Comparison of ENCODE assay signal across 10 mouse cellular contexts in genomic region chr5:113208048-113208447, GRCm38 (mm10). TPM values are rescaled to one million over a fixed set of nuclear protein-coding genes. Genes with fewer than 3 reads are reported as not detected.
A peak's percentile ranks its signal among the peaks of the same experiment; 100 is the strongest.
DNase-seq lines count a peak whose midpoint lies in the region; ATAC-seq and TF ChIP-seq lines count a peak whose summit lies in the region.
"Had no signal": no experiment of that assay in that cellular context is flagged by ENCODE, and none has a peak within 500 bp of the region (broad histone marks: within the 10 kb centered on the region; RNA-seq: fewer than 3 reads in every experiment).

No protein-coding gene starts in this region.

- H3K27ac ChIP-seq in forebrain, embryonic 14.5 days (ENCODE audit: low read depth, low read length) = peak overlapping the region; percentile 72
- H3K27ac ChIP-seq in forebrain, postnatal 0 days (ENCODE audit: low read depth, low read length) = no peak overlapping the region
- peak overlapping the region; percentile 96 for H3K27ac ChIP-seq in brown adipose tissue, adult 24 weeks (replicated peaks; ENCODE audit: low read depth, low read length)

- 92% methylated on average over 4 of the region's 4 CpGs for WGBS in forebrain, embryonic 14.5 days
- 62% methylated on average over 4 of the region's 4 CpGs for WGBS in forebrain, postnatal 0 days

- intact Hi-C loops in heart, postnatal 36 days (cut with DNase I) = loop anchor here (2.0 kb wide), 1 partner anchor 27 kb away; no protein-coding TSS in a partner anchor

- 0 out of 2 replicates have a peak, but pooled peaks cover 11% of the 10 kb centered on the region for H3K4me1 ChIP-seq in forebrain, embryonic 14.5 days (ENCODE audit: control insufficient read depth, insufficient read depth, low read length)
- H3K4me1 ChIP-seq in forebrain, postnatal 0 days (ENCODE audit: insufficient read depth) = peaks cover 7% of the 10 kb centered on the region; the same call in 1 of the 2 replicates
- H3K4me1 ChIP-seq in brown adipose tissue, adult 24 weeks (ENCODE audit: control insufficient read depth, insufficient read depth, insufficient read length, low read length) = peaks cover 55% of the 10 kb centered on the region

- H3K27me3 ChIP-seq in forebrain, embryonic 14.5 days (replicated peaks; ENCODE audit: control insufficient read depth, insufficient read depth, low read length) = no peaks in the 10 kb centered on the region
- H3K27me3 ChIP-seq in forebrain, postnatal 0 days (ENCODE audit: insufficient read depth, low read length) = no peaks in the 10 kb centered on the region

- H3K9me3 ChIP-seq in forebrain, embryonic 14.5 days (replicated peaks; ENCODE audit: control insufficient read depth, low read length) = no peaks in the 10 kb centered on the region
- no peaks in the 10 kb centered on the region for H3K9me3 ChIP-seq in forebrain, postnatal 0 days (ENCODE audit: low read length)

- H3K4me3 ChIP-seq in forebrain, embryonic 14.5 days (ENCODE audit: low read depth, low read length) = no peak overlapping the region
- H3K4me3 ChIP-seq in forebrain, postnatal 0 days (ENCODE audit: low read depth, low read length) = no peak overlapping the region
- no peak overlapping the region for H3K4me3 ChIP-seq in brown adipose tissue, adult 24 weeks (ENCODE audit: insufficient read depth, low read depth, low read length)

- TF ChIP-seq CTCF in forebrain, postnatal 0 days (IDR thresholded peaks at IDR 0.05; ENCODE audit: low read depth) = no peak

- H3K9ac ChIP-seq in forebrain, embryonic 14.5 days (ENCODE audit: low read length) = no peak overlapping the region
- H3K9ac ChIP-seq in forebrain, postnatal 0 days = no peak overlapping the region

- no peak for DNase-seq in forebrain, embryonic 14.5 days (ENCODE audit: low spot score)
- DNase-seq in forebrain, postnatal 0 days = no peak
- DNase-seq in heart, postnatal 36 days = peak; percentile 79 to 80
- peak; percentile 63 for DNase-seq in lung, postnatal 10 days
- no peak for DNase-seq in T-cell, adult 2 months (ENCODE audit: low spot score)
- DNase-seq in urinary bladder, postnatal 4 days (ENCODE audit: low spot score in 2 of 2) = no peak

- no peaks in the 10 kb centered on the region for H3K36me3 ChIP-seq in forebrain, embryonic 14.5 days (ENCODE audit: control insufficient read depth, insufficient read depth, low read length)
- H3K36me3 ChIP-seq in forebrain, postnatal 0 days (ENCODE audit: insufficient read depth) = no peaks in the 10 kb centered on the region

- no peak overlapping the region for H3K4me2 ChIP-seq in forebrain, embryonic 14.5 days (ENCODE audit: low read length)
- H3K4me2 ChIP-seq in forebrain, postnatal 0 days (ENCODE audit: low read depth) = no peak overlapping the region

- no peak for ATAC-seq in forebrain, embryonic 14.5 days
- ATAC-seq in forebrain, postnatal 0 days = no peak
- no peak for ATAC-seq in monocyte, adult 5-6 weeks (replicated peaks; ENCODE audit: insufficient number of reproducible peaks, low FRiP score, low TSS enrichment, poor library complexity, severe bottlenecking)

RNA-seq across cellular contexts. Expression of gene 2900026A02Rik, which starts 13.0 kb away (rescaled TPM):
- polyA plus RNA-seq in forebrain, embryonic 14.5 days (2014; fragmentation: Nextera tagmentation; extraction: Ambion mirVana) = 2.1 and 2.7 TPM in 2 replicates
- 9.2 and 10.9 TPM in 2 replicates for total RNA-seq in forebrain, postnatal 0 days (2014; rRNA removed)
- 2.7 and 3.3 TPM in 2 replicates for polyA plus RNA-seq in forebrain, postnatal 0 days (2015; fragmentation: Nextera tagmentation; extraction: Ambion mirVana)
- polyA plus RNA-seq in brown adipose tissue, adult 24 weeks (2012; ENCODE audit: insufficient read depth, insufficient read length, missing spikeins) = 3.5 and 5.5 TPM in 2 replicates
- total RNA-seq in heart, postnatal 36 days (2021) = 10 to 100 TPM; 21.0 to 23.6 TPM
- 3.3 to 5.9 TPM (median 3.7 TPM) in 3 replicates for total RNA-seq in monocyte, adult 5-6 weeks (2017)

RNA-seq across cellular contexts. Expression of gene Tmem211, which starts 18.7 kb away (rescaled TPM):
- not detected in 2 replicates for polyA plus RNA-seq in forebrain, embryonic 14.5 days (2014; fragmentation: Nextera tagmentation; extraction: Ambion mirVana)
- total RNA-seq in forebrain, postnatal 0 days (2014; rRNA removed) = not detected in 2 replicates
- polyA plus RNA-seq in forebrain, postnatal 0 days (2015; fragmentation: Nextera tagmentation; extraction: Ambion mirVana) = not detected in 2 replicates
- polyA plus RNA-seq in brown adipose tissue, adult 24 weeks (2012; ENCODE audit: insufficient read depth, insufficient read length, missing spikeins) = not detected in 2 replicates
- not detected for total RNA-seq in heart, postnatal 36 days (2021)
- total RNA-seq in monocyte, adult 5-6 weeks (2017) = not detected in 3 replicates
- total RNA-seq: CH12.LX; layer of hippocampus, adult 8-10 months had no signal

Comparison
In these comparisons a context has a peak if more than half of its experiments do, and no peak if none do; other contexts are left out.
1. DNase-seq: peak in heart, postnatal 36 days (2 of 2) and lung, postnatal 10 days (single experiment); none in forebrain, embryonic 14.5 days (single experiment), forebrain, postnatal 0 days (single experiment), T-cell, adult 2 months (single experiment) and urinary bladder, postnatal 4 days (0 of 2).